Mouse (Mus musculus): Measurements from ENCODE around the gene Plp1. TPM values are rescaled to one million over a fixed set of nuclear protein-coding genes. Genes with fewer than 3 reads are reported as not detected.
A peak's percentile ranks its signal among the peaks of the same experiment; 100 is the strongest.

The Plp1 gene
- total RNA-seq (2021) (1 to 10 TPM; 3.2 to 3.6 TPM), polyA plus RNA-seq (2012; rRNA removed) (7.3 and 11.2 TPM in 2 replicates)
- long read RNA-seq, partial matches to known transcripts, result 0 of 2 reads
- long read RNA-seq, other reads (novel, unspliced or antisense), result 0 of 2 reads

DNA sequence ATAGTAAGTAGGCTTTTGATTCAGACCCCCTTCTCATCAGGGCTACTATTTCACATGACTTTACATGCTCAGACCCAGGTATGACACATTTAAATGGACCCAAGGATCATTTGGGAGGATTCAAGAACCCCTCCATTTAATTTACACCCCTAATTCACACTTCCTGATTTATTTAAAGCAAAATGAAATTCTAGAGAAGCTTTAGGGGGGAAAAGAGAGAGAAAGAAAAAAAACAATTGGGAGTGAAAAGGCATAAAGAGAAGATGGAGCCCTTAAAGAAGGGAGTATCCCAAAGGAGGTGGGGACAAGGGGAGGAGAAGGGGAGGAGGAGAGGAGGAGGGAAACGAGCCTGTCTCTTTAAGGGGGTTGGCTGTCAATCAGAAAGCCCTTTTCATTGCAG is at the start of gene Plp1:
Plp1 (plus strand) TSS at position 301 of the 400 bp plus-strand sequence.
- Histone ChIP-seq H3K79me2 (replicated peaks; ENCODE audit: control insufficient read depth, insufficient read depth, low read length) (no peaks in the 10 kb centered on the region), H3K4me1 (ENCODE audit: control insufficient read depth, insufficient read depth, low read length) (no peaks in the 10 kb centered on the region; the same call in 1 of the 2 replicates), H3K27ac (no peak within 1 kb of the TSS), H3K27me3 (ENCODE audit: control insufficient read depth, insufficient read depth, low read length) (no peaks in the 10 kb centered on the region), H3K4me3 (no peak within 1 kb of the TSS), H3K36me3 (ENCODE audit: control insufficient read depth, insufficient read depth, low read length) (no peaks in the 10 kb centered on the region), H3K9ac (ENCODE audit: low read depth, low read length) (no peak within 1 kb of the TSS)
- intact Hi-C loops (cut with DNase I), result loop anchor here (5.0 kb wide), 1 partner anchor 195 kb away; no protein-coding TSS in a partner anchor
- no peak for DNase-seq
- TF ChIP-seq POLR2A (IDR thresholded peaks at IDR 0.05; ENCODE audit: insufficient read depth, low read depth, low read length), result no peak
- no peak for TF ChIP-seq EP300 (IDR thresholded peaks at IDR 0.05; ENCODE audit: insufficient read depth, low read depth, low read length)
- no peak for TF ChIP-seq CTCF (IDR thresholded peaks at IDR 0.05)
- 37% methylated on average over 1 of the region's 1 CpGs for WGBS

DNA sequence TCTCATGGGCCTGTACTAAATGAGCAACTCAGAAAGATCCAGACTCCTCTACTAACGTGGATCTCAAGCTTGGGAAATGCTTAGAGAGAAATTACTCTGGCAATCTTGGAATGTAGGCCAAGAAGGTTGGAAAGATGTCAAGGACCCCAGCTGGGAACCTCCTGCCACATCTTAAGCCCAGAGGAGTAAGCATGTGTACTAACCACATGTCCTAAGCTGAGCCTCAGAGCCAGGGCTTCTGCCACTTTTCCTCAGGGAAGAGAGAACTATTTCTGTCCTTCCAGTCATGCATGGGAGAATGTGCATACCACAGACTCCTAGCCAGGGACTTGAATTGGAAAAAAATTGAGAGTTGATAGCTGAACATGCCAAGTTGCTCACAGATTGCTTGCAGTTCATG is 49.4 kb upstream of the Plp1 start:
- Histone ChIP-seq H3K4me1 (ENCODE audit: control insufficient read depth, insufficient read depth, low read length) (no peaks in the 10 kb centered on the region), H3K36me3 (ENCODE audit: control insufficient read depth, insufficient read depth, low read length) (no peaks in the 10 kb centered on the region), H3K9ac (ENCODE audit: low read depth, low read length) (no peak overlapping the region), H3K27me3 (ENCODE audit: control insufficient read depth, insufficient read depth, low read length) (no peaks in the 10 kb centered on the region), H3K27ac (no peak overlapping the region), H3K79me2 (replicated peaks; ENCODE audit: control insufficient read depth, insufficient read depth, low read length) (no peaks in the 10 kb centered on the region), H3K4me3 (no peak overlapping the region)
- TF ChIP-seq POLR2A (IDR thresholded peaks at IDR 0.05; ENCODE audit: insufficient read depth, low read depth, low read length) (no peak), EP300 (IDR thresholded peaks at IDR 0.05; ENCODE audit: insufficient read depth, low read depth, low read length) (no peak), CTCF (IDR thresholded peaks at IDR 0.05) (no peak)
- WGBS, result 32% methylated on average over 1 of the region's 1 CpGs
- intact Hi-C loops (cut with DNase I), result no loop called here
- peak in 1 of 2 experiments; percentile 10 for DNase-seq

DNA sequence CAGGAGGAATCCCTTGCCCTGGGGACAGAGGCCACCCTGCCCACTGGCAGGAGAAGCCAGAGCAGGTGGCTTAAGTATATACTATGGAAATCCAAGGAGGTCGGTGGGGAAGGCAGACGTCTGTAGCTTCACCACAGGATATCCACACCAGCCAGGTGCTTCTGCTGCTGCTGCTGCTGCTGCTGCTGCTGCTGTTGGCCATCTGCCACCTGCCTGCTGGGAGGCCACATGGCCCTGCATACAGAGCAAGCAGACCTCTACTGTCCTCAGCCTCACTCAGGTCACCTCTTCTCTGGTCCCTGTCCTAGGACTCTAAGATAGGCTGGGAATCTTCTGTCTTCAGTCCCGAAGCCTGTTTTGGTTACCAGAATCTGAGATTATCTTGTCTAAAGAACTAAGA is 44.4 kb upstream of the Plp1 start:
- no peaks in the 10 kb centered on the region for H3K79me2 ChIP-seq (replicated peaks; ENCODE audit: control insufficient read depth, insufficient read depth, low read length)
- intact Hi-C loops (cut with DNase I), result no loop called here
- no peak overlapping the region for H3K27ac ChIP-seq
- no peak for DNase-seq
- WGBS, result 59% methylated on average over 3 of the region's 3 CpGs
- H3K27me3 ChIP-seq (ENCODE audit: control insufficient read depth, insufficient read depth, low read length), result no peaks in the 10 kb centered on the region
- H3K4me3 ChIP-seq, result no peak overlapping the region
- no peaks in the 10 kb centered on the region for H3K4me1 ChIP-seq (ENCODE audit: control insufficient read depth, insufficient read depth, low read length)
- no peaks in the 10 kb centered on the region for H3K36me3 ChIP-seq (ENCODE audit: control insufficient read depth, insufficient read depth, low read length)
- H3K9ac ChIP-seq (ENCODE audit: low read depth, low read length), result no peak overlapping the region
- TF ChIP-seq POLR2A (IDR thresholded peaks at IDR 0.05; ENCODE audit: insufficient read depth, low read depth, low read length), result no peak
- TF ChIP-seq EP300 (IDR thresholded peaks at IDR 0.05; ENCODE audit: insufficient read depth, low read depth, low read length), result no peak
- no peak for TF ChIP-seq CTCF (IDR thresholded peaks at IDR 0.05)

DNA sequence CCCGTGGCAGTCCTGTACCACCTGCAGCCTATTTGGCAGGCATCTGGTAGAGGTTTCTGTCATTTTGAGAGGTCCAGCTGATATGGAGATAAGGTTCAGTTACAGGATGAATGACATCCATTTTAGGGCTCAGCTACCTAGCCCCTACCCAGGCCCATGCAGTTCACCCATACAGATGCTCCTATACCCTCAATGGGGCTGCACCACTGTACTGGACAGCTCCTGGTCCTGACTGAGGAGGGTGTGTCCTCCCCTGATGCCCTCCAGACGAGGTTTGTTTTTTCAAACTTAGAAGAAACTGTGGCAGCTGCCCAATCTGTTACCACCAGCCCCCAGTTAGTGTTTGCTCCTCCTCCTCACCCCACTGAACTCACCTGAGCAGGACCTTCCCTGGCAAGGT is 43.2 kb upstream of the Plp1 start:
- no peak for DNase-seq

DNA sequence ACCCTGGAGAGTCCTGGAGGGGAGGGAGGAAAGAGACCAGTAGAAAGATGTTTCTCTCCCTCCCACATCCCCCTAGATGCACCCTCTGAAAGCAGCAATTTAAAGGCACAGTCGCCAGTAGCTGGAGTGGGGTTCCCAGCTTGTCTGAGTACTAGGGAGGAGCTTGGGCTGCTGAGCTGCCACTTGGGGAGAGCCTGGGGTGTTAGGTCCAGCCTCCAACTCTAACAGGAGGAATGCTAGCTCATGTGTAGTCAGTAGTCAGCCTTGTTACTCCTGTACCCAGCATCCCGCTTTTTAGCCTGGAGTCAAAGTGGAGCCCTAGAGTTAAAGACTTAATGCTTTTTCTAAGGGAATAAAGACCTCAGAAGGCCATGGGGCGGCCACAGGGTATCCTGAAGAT is 42.4 kb upstream of the Plp1 start, which contains the start of gene Glra4:
Glra4 (minus strand) TSS at position 101 of the 400 bp plus-strand sequence.
- Histone ChIP-seq H3K4me1 (ENCODE audit: control insufficient read depth, insufficient read depth, low read length) (no peaks in the 10 kb centered on the region), H3K79me2 (replicated peaks; ENCODE audit: control insufficient read depth, insufficient read depth, low read length) (no peaks in the 10 kb centered on the region), H3K36me3 (ENCODE audit: control insufficient read depth, insufficient read depth, low read length) (no peaks in the 10 kb centered on the region), H3K27me3 (ENCODE audit: control insufficient read depth, insufficient read depth, low read length) (no peaks in the 10 kb centered on the region), H3K9ac (ENCODE audit: low read depth, low read length) (no peak within 1 kb of the TSS), H3K27ac (no peak within 1 kb of the TSS), H3K4me3 (no peak within 1 kb of the TSS)
- intact Hi-C loops (cut with DNase I), result no loop called here
- WGBS, result 65% methylated on average over 3 of the region's 3 CpGs
- no peak for DNase-seq
- TF ChIP-seq CTCF (IDR thresholded peaks at IDR 0.05) (no peak), POLR2A (IDR thresholded peaks at IDR 0.05; ENCODE audit: insufficient read depth, low read depth, low read length) (no peak), EP300 (IDR thresholded peaks at IDR 0.05; ENCODE audit: insufficient read depth, low read depth, low read length) (no peak)

More for the DNA sequence above, 43.2 kb upstream of the Plp1 start:
- Histone ChIP-seq H3K9ac (ENCODE audit: low read depth, low read length) (no peak overlapping the region), H3K27me3 (ENCODE audit: control insufficient read depth, insufficient read depth, low read length) (no peaks in the 10 kb centered on the region), H3K4me3 (no peak overlapping the region), H3K4me1 (ENCODE audit: control insufficient read depth, insufficient read depth, low read length) (no peaks in the 10 kb centered on the region), H3K27ac (no peak overlapping the region), H3K36me3 (ENCODE audit: control insufficient read depth, insufficient read depth, low read length) (no peaks in the 10 kb centered on the region), H3K79me2 (replicated peaks; ENCODE audit: control insufficient read depth, insufficient read depth, low read length) (no peaks in the 10 kb centered on the region)
- intact Hi-C loops (cut with DNase I), result no loop called here
- no peak for TF ChIP-seq EP300 (IDR thresholded peaks at IDR 0.05; ENCODE audit: insufficient read depth, low read depth, low read length)
- TF ChIP-seq POLR2A (IDR thresholded peaks at IDR 0.05; ENCODE audit: insufficient read depth, low read depth, low read length), result no peak
- no peak for TF ChIP-seq CTCF (IDR thresholded peaks at IDR 0.05)
- WGBS, result 62% methylated on average over 2 of the region's 2 CpGs

DNA sequence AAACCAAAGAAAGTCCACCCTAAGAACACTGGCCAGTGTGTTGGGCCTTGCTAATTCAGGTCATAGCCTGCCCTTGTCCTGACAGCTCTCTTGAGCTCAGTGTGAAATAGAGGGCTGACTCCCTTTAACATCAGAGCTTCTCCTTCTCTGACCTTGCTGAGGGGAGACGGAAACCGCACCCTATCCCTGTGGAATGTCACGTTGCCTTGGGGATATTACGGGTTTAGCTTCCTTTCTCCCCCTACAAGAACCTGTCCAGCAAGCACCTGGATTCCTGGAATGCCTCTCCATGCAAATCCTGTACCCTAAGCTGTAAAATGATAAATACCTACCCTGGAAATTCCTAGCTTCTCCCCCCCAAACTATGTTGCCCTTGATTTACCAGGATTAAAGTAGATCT is 33.0 kb upstream of the Plp1 start:
- Histone ChIP-seq H3K4me1 (ENCODE audit: control insufficient read depth, insufficient read depth, low read length) (no peaks in the 10 kb centered on the region), H3K9ac (ENCODE audit: low read depth, low read length) (no peak overlapping the region), H3K27ac (no peak overlapping the region), H3K27me3 (ENCODE audit: control insufficient read depth, insufficient read depth, low read length) (no peaks in the 10 kb centered on the region), H3K79me2 (replicated peaks; ENCODE audit: control insufficient read depth, insufficient read depth, low read length) (no peaks in the 10 kb centered on the region), H3K4me3 (no peak overlapping the region), H3K36me3 (ENCODE audit: control insufficient read depth, insufficient read depth, low read length) (no peaks in the 10 kb centered on the region)
- no peak for TF ChIP-seq POLR2A (IDR thresholded peaks at IDR 0.05; ENCODE audit: insufficient read depth, low read depth, low read length)
- TF ChIP-seq EP300 (IDR thresholded peaks at IDR 0.05; ENCODE audit: insufficient read depth, low read depth, low read length), result no peak
- no peak for TF ChIP-seq CTCF (IDR thresholded peaks at IDR 0.05)
- intact Hi-C loops (cut with DNase I), result no loop called here
- no peak for DNase-seq
- 85% methylated on average over 4 of the region's 4 CpGs for WGBS

Data from heart, adult 2 months (tissue).